Mouse (Mus musculus) retina, adult 2 months (tissue): ENCODE results near the gene Gorasp1.

Experiments used
- DNase-seq: peaks from one replicate; pipeline ENCODE4 v3.0.0-alpha.2; 2012; ENCODE audit warnings: low read depth, low spot score

The Gorasp1 gene

GRCm38 (mm10) chr9:119926497-119926896 lies 10.9 kb downstream of the Gorasp1 start:
- DNase-seq = no peak

- DNase-seq = no peak
Observed at GRCm38 (mm10) chr9:119925729-119926128, 11.6 kb downstream of the Gorasp1 start.

- DNase-seq = no peak
Observed at GRCm38 (mm10) chr9:119925120-119925657, 12.2 kb downstream of the Gorasp1 start.

DNA sequence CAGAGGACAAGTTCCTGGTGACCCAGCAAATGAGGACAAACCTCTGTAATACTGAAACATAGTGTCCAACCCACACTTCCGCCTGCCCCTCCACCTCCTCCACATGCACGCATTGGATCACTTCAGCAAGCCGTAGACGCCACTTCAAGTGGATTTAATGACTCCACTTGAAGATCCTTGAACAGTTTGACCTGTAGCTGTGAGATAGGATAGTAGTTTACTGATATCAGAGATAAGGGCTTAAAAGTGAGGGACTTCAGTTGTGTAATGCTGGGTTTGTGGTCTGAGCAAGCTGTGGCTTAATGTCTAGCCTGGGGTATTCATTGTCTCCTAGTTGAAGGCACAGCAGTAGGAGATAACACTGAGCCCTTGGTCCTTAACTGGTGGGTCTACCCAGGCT lies 13.9 kb downstream of the Gorasp1 start:
- no peak for DNase-seq

DNA sequence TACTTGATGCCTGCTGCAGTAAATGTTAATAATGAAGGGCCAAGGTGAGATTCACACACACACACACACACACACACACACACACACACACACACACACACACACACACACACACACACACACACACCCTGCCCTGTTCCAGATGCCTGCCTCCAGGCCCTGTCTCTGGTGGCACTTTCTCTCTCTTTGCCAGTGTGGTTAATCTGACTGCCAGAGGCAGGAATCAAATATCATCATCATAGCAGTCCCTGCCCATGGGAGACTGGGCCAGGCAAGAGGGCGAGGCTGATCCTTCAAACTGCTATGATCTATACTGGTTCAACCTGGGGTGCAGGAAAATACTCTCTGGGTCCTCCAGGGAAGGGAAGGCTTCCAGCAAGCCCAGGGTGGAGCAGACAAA lies 17.5 kb downstream of the Gorasp1 start:
- no peak for DNase-seq

DNA sequence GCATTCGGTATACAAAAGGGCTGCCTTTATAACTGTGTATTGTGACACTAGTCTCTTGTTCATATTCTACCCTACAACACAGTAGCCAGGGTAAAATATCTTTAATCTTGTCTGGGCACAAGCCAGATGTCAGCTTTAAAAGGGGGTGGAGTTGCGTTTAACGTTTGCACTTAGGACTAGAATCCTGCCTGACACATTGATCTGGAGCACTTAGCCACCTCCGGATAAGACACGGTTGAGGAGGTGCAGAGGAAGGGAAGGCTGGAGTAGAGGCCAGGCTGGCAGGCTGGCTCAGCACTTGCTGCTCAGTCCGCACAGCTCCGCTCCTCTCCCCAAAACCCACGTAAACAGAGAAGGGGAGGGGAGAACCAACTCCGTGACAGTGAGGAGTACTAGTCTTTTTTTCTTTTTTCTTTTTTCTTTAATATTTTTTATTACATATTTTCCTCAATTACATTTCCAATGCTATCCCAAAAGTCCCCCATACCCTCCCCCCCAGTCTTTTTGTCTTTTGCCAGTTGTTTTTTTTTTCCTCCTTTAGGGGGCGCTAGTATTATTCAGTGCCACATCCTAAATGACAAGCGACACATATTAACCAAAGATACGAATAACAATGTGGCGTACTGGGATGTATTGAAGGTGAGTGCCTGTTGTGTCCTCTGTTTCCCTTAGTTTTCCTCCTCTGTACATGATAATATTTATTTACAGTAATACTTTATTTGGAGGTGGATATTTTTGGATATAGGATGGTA lies 24.1 kb downstream of the Gorasp1 start:
- DNase-seq = no peak

DNA sequence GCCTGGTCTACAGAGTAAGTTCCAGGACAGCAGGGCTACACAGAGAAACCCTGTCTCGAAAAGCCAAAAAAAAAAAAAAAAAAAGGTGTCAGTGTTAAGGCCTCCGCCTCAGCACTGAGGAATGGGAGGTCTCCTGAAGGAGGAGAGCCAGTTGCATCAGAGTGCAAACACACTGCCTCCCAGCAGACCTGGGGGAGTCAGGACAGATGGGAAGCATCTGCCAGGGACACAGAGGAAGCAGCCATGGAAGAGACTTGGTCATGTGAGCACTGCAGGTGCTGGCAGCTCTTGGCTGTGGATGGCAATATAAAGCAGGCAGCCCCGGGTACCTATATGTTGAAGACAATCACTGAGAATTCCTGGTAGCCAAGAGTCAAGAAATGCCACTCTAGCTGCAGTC lies 27.4 kb downstream of the Gorasp1 start:
- no peak for DNase-seq

DNA sequence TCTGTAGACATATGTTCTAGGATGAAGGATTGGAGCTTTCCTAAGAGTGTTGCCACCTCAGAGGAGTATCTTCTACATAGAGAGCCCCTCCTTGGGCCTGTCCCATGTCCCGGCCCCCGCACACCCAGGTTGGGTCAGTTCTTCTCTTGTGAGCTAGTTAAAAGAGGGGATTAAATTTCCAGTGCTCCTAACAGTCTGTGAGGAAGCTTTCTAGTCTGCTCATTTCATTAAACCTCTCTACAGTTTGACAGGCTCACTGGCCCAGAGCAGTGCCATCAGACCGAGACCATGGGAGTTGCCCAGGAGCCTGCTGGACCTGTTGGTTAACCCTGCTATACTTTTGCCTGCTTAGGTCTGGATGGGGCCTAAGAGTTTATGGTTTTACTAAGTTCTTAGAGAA lies 28.7 kb downstream of the Gorasp1 start:
- DNase-seq = no peak

DNA sequence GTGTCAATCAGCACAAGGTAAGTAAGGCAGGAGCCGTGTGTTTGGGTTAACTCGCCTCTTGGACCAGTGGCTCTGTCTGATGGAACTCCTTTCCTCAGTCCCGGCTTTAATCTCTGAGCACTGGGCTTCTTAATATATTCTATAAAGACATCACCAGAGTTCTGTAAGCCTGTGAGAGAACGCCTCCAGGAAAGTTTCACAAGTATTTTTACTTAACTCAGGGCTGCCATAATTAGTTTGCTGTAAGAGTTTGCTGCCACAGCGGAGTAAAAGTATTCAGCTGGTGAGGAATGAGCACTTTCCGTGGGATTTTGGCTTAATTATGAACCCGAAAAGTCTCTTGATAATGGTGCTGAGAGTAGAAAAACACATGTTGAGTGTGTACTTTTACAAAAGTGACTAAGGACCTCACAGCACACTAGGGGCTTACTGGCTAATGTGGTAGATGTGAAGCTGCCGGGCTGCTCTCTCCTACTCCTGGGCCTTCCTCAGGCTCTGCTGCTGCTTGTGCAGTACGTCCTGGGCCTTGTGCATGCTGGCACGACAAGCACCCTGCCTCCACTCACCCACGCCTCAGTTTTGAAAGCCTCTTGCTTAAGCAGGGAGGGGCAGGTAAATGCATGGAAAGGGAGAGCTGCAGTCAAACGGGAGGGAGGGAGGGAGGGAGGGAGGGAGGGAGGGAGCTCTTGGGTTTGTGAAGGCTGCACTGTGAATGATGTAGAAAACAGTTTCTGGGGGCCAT lies 34.8 kb downstream of the Gorasp1 start:
- no peak for DNase-seq

DNA sequence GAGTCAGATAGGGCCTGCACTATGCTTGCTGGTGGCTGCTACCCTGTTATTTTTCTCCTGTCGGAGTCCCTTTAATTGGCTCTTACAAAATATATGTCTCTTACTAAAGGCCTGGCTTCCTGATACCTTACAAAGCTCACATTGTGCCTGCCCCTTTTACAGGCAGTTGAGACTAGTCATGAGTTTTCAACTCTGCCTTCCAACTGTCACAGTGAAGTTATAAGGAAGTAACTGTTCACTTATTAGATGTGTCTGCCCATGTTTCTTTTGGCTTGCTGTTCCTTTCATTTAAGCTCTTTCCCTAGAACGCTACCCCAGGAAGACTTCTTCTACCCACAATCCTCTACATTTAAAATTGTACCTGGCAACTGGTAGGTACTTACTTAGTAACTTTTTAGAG lies 37.9 kb downstream of the Gorasp1 start:
- no peak for DNase-seq

DNA sequence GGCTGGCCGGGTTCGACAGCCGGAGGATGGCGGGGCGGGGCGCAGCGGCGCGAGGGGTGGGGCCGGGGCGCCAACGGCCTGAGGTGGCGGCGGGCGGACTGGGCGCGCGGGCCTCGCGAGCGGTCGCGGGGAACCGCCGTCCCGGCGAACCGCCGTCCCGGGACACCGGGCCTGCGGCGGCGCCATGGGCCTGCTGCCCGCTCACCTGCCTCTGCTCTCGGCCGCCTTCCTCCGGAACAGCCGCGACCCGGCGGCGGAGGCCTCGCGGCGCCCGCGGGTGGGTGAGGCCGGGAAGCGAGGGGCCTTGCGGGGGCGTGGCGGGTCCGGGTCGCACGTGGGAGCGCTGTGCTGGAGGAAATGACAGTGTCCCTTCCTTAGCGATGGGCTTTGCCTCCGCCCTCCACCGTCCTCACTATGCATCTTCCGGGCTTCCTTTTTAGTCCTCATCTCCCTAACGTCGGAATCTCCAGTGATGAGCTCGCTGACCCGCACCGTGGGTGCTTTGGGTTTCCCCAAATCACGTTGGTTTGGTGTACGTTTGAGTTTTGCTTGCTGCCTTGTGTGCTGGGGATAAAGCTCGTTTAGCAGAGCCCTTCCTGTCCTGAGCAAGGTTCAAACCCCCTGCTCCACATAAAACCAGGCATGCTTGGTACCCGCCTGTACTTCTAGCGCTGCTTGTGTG lies 42.2 kb downstream of the Gorasp1 start:
- DNase-seq = no peak

DNA sequence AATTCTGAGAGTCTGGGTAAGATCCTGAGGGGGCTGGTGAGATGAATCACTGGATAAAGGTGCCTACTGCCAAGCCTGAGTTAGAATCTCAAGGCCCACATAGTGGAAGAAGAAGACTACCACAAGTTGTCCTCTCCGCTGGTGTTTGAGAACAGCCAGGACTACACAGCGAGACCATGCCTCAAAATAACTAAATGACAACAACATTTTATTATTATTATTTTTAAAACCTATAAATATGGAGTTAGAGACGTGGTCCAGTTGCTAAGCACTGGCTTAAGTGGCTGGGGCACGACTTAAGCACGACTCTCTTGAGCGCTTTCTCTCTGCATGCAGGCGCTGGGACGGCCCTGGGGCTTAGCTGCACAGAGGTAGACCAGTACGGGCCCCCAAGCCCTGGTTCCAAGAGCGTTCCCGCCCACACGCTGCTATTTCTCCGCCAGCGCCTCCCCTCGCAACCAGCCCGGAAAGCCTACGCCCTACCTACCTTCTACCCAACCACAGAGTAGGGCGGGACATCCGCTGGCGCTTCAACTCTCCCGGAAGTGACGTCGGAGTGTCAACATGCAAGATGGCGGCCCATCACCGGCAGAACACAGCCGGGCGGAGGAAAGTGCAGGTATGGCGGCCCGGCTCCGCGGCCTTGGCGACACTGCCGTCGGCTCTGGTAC lies 42.9 kb downstream of the Gorasp1 start, which contains the start of gene Wdr48:
Gene Wdr48, plus strand, starts transcription at position 540 of the 671 bp plus-strand sequence.
- peak; percentile 98 for DNase-seq

- no peak for DNase-seq
Observed at GRCm38 (mm10) chr9:119893881-119894280, 43.5 kb downstream of the Gorasp1 start.

DNA sequence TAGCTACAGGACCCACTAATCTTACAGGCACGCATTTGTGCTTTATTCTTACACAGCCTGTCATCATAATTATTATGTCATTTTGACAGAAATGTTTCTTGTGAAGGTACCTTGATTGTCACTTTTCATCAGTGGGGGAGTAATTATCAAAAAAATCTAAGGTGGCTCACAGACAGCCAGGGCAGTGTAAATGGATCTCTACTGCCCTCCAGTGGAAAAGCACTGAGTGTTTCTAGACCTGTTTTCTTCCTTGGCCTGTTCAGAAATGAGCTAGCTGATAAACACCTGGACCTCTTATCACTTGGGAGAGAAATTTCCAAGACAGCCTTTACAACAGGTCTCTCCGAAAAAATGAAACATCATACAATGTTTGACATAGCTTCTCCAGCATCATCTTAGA lies 46.7 kb downstream of the Gorasp1 start:
- no peak for DNase-seq

GRCm38 (mm10) chr9:119889446-119889845 lies 47.9 kb downstream of the Gorasp1 start:
- no peak for DNase-seq

DNA sequence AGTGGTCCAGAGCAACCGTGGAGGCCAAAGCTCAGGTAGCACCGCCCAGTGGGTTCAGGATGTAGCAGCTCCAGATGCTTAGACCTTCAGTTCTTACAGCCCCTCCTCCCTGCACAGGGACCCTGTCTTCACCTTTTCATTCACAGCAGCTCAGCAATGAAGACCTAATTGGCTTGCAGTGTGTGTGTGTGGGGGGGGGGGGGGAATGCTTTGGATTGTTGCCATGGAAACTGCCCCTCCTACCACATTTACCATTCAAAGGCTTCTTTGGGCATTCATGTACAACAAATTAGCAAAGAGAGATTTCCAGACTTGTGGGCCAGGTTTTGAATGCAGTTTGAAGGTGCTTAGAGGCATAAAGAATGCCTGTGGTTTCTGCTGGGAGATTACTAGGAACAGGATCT lies 48.5 kb downstream of the Gorasp1 start:
- DNase-seq = no peak

- no peak for DNase-seq
Observed at GRCm38 (mm10) chr9:119887144-119887901, 50.0 kb downstream of the Gorasp1 start.
